Mouse (Mus musculus): ENCODE results near the gene Zfp36l1. TPM values are rescaled to one million over a fixed set of nuclear protein-coding genes. Genes with fewer than 3 reads are reported as not detected.

Gene Zfp36l1
- total and polyA plus RNA-seq, 3 experiments, result 65.0 to 79.4 (median 74.4) TPM

- H3K36me3 ChIP-seq (ENCODE audit: control insufficient read depth, insufficient read depth, low read length), result peaks cover 4% of the 10 kb centered on the region
- H3K27ac ChIP-seq, result peak overlapping the region; percentile 100
- peak; percentile 88 to 91 for DNase-seq
- peaks cover 3% of the 10 kb centered on the region for H3K79me2 ChIP-seq (replicated peaks; ENCODE audit: control insufficient read depth, insufficient read depth, low read length)
- intact Hi-C loops (cut with DNase I), result loop anchor here (5.0 kb wide), 3 partner anchors 172 to 322 kb away; no protein-coding TSS in a partner anchor
- TF ChIP-seq EP300 (IDR thresholded peaks at IDR 0.05; ENCODE audit: insufficient read depth, low read depth, low read length), result peak; percentile 78; the same call in 1 of the 2 replicates
- TF ChIP-seq CTCF (IDR thresholded peaks at IDR 0.05), result no peak
- peak; percentile 69 for TF ChIP-seq POLR2A (IDR thresholded peaks at IDR 0.05; ENCODE audit: insufficient read depth, low read depth, low read length)
- no peaks in the 10 kb centered on the region for H3K27me3 ChIP-seq (ENCODE audit: control insufficient read depth, insufficient read depth, low read length)
- peaks cover 5% of the 10 kb centered on the region for H3K4me1 ChIP-seq (ENCODE audit: control insufficient read depth, insufficient read depth, low read length)
- peak overlapping the region; percentile 95 for H3K9ac ChIP-seq (ENCODE audit: low read depth, low read length)
- WGBS, result 2% methylated on average over 51 of the region's 51 CpGs
- peak overlapping the region; percentile 90 for H3K4me3 ChIP-seq
Measured at GRCm38 (mm10) chr12:80114031-80114891, 1.4 kb upstream of the Zfp36l1 start.

GRCm38 (mm10) chr12:80113586-80114021 lies 791 bp upstream of the Zfp36l1 start:
- H3K9ac ChIP-seq (ENCODE audit: low read depth, low read length), result peak overlapping the region; percentile 81
- DNase-seq, result peak; percentile 77 to 80
- peaks cover 3% of the 10 kb centered on the region for H3K79me2 ChIP-seq (replicated peaks; ENCODE audit: control insufficient read depth, insufficient read depth, low read length)
- 2% methylated on average over 22 of the region's 22 CpGs for WGBS
- TF ChIP-seq EP300 (IDR thresholded peaks at IDR 0.05; ENCODE audit: insufficient read depth, low read depth, low read length) (0 out of 2 replicates have a peak, but pooled peaks have one; percentile 3), CTCF (IDR thresholded peaks at IDR 0.05) (no peak)
- H3K36me3 ChIP-seq (ENCODE audit: control insufficient read depth, insufficient read depth, low read length), result peaks cover 8% of the 10 kb centered on the region
- intact Hi-C loops (cut with DNase I), result loop anchor here (1.0 to 5.0 kb wide), 4 partner anchors 19 to 321 kb away; no protein-coding TSS in a partner anchor
- peaks cover 5% of the 10 kb centered on the region for H3K4me1 ChIP-seq (ENCODE audit: control insufficient read depth, insufficient read depth, low read length)
- H3K27ac ChIP-seq, result peak overlapping the region; percentile 100
- no peaks in the 10 kb centered on the region for H3K27me3 ChIP-seq (ENCODE audit: control insufficient read depth, insufficient read depth, low read length)
- H3K4me3 ChIP-seq, result peak overlapping the region; percentile 90

GRCm38 (mm10) chr12:80112071-80112660 lies 647 bp downstream of the Zfp36l1 start:
- no peaks in the 10 kb centered on the region for H3K27me3 ChIP-seq (ENCODE audit: control insufficient read depth, insufficient read depth, low read length)
- DNase-seq, result peak; percentile 52 to 63
- peaks cover 16% of the 10 kb centered on the region for H3K36me3 ChIP-seq (ENCODE audit: control insufficient read depth, insufficient read depth, low read length)
- WGBS, result under 1% methylated on average over 26 of the region's 26 CpGs
- H3K9ac ChIP-seq (ENCODE audit: low read depth, low read length), result peak overlapping the region; percentile 96
- TF ChIP-seq POLR2A (IDR thresholded peaks at IDR 0.05; ENCODE audit: insufficient read depth, low read depth, low read length) (no peak), CTCF (IDR thresholded peaks at IDR 0.05) (no peak), EP300 (IDR thresholded peaks at IDR 0.05; ENCODE audit: insufficient read depth, low read depth, low read length) (no peak)
- H3K79me2 ChIP-seq (replicated peaks; ENCODE audit: control insufficient read depth, insufficient read depth, low read length), result peaks cover 3% of the 10 kb centered on the region
- H3K27ac ChIP-seq, result peak overlapping the region; percentile 99
- intact Hi-C loops (cut with DNase I), result loop anchor here (5.0 kb wide), 3 partner anchors 170 to 320 kb away; no protein-coding TSS in a partner anchor
- peak overlapping the region; percentile 76 for H3K4me3 ChIP-seq
- peaks cover 4% of the 10 kb centered on the region for H3K4me1 ChIP-seq (ENCODE audit: control insufficient read depth, insufficient read depth, low read length)

GRCm38 (mm10) chr12:80111131-80112070 lies 1.4 kb downstream of the Zfp36l1 start:
- intact Hi-C loops (cut with DNase I), result loop anchor here (2.0 to 5.0 kb wide), 6 partner anchors 21 to 499 kb away; no protein-coding TSS in a partner anchor

GRCm38 (mm10) chr12:80110546-80110870 lies 2.3 kb downstream of the Zfp36l1 start:
- H3K36me3 ChIP-seq (ENCODE audit: control insufficient read depth, insufficient read depth, low read length), result peaks cover 16% of the 10 kb centered on the region
- no peak for DNase-seq
- 2% methylated on average over 9 of the region's 9 CpGs for WGBS

More at GRCm38 (mm10) chr12:80111131-80112070, 1.4 kb downstream of the Zfp36l1 start:
- Histone ChIP-seq H3K79me2 (replicated peaks; ENCODE audit: control insufficient read depth, insufficient read depth, low read length) (peaks cover 3% of the 10 kb centered on the region), H3K4me1 (ENCODE audit: control insufficient read depth, insufficient read depth, low read length) (peaks cover 4% of the 10 kb centered on the region), H3K36me3 (ENCODE audit: control insufficient read depth, insufficient read depth, low read length) (peaks cover 16% of the 10 kb centered on the region), H3K4me3 (peak overlapping the region; percentile 76), H3K27me3 (ENCODE audit: control insufficient read depth, insufficient read depth, low read length) (no peaks in the 10 kb centered on the region), H3K9ac (ENCODE audit: low read depth, low read length) (peak overlapping the region; percentile 96), H3K27ac (peak overlapping the region; percentile 99)
- peak; percentile 71 for DNase-seq
- WGBS, result under 1% methylated on average over 29 of the region's 29 CpGs
- no peak for TF ChIP-seq CTCF (IDR thresholded peaks at IDR 0.05)
- 0 out of 2 replicates have a peak, but pooled peaks have one; percentile 7 for TF ChIP-seq EP300 (IDR thresholded peaks at IDR 0.05; ENCODE audit: insufficient read depth, low read depth, low read length)
- TF ChIP-seq POLR2A (IDR thresholded peaks at IDR 0.05; ENCODE audit: insufficient read depth, low read depth, low read length), result peak; percentile 60; the same call in 1 of the 2 replicates

More at GRCm38 (mm10) chr12:80110546-80110870, 2.3 kb downstream of the Zfp36l1 start:
- no peaks in the 10 kb centered on the region for H3K27me3 ChIP-seq (ENCODE audit: control insufficient read depth, insufficient read depth, low read length)
- intact Hi-C loops (cut with DNase I), result loop anchor here (2.0 to 5.0 kb wide), 6 partner anchors 20 to 498 kb away; no protein-coding TSS in a partner anchor
- TF ChIP-seq EP300 (IDR thresholded peaks at IDR 0.05; ENCODE audit: insufficient read depth, low read depth, low read length) (no peak), POLR2A (IDR thresholded peaks at IDR 0.05; ENCODE audit: insufficient read depth, low read depth, low read length) (0 out of 2 replicates have a peak, but pooled peaks have one; percentile 31), CTCF (IDR thresholded peaks at IDR 0.05) (no peak)
- peaks cover 3% of the 10 kb centered on the region for H3K79me2 ChIP-seq (replicated peaks; ENCODE audit: control insufficient read depth, insufficient read depth, low read length)
- H3K4me1 ChIP-seq (ENCODE audit: control insufficient read depth, insufficient read depth, low read length), result peaks cover 5% of the 10 kb centered on the region
- peak overlapping the region; percentile 99 for H3K27ac ChIP-seq
- H3K9ac ChIP-seq (ENCODE audit: low read depth, low read length), result peak overlapping the region; percentile 77
- peak overlapping the region; percentile 76 for H3K4me3 ChIP-seq

All from heart, adult 2 months (tissue).